Mouse (Mus musculus) liver, embryonic 11.5 days (tissue): ENCODE results near the gene Zfhx3. TPM values are rescaled to one million over a fixed set of nuclear protein-coding genes. Genes with fewer than 3 reads are reported as not detected.

Experiments
- ATAC-seq: fragments of 200-750 bp; cut with Nextera tagmentation; replicated peaks from 2 replicates; pipeline ENCODE4 v1.8.0; 2017; ENCODE audit warnings: moderate number of reproducible peaks, mild to moderate bottlenecking, moderate TSS enrichment, moderate library complexity; ENCODE audit not compliant: low FRiP score
- DNase-seq: peaks from one replicate; pipeline ENCODE4 v3.0.0-alpha.2; 2017; ENCODE audit warnings: low spot score
- H3K27ac ChIP-seq: fragments of 300-500 bp; sonication (generic); 2 replicates; pipeline ENCODE4 v1.5.1; 2014; ENCODE audit warnings: mild to moderate bottlenecking, low read depth, low read length, control low read depth
- H3K27me3 ChIP-seq: fragments of 300-500 bp; sonication (generic); replicated peaks from 2 replicates; pipeline ENCODE4 v1.6.1; 2014; ENCODE audit warnings: low read length, mixed read lengths; ENCODE audit not compliant: control insufficient read depth, insufficient read depth
- H3K36me3 ChIP-seq: fragments of 300-500 bp; sonication (generic); 2 replicates; pipeline ENCODE4 v1.6.1; 2014; ENCODE audit warnings: mild to moderate bottlenecking, low read length, moderate library complexity, mixed read lengths; ENCODE audit not compliant: control insufficient read depth, insufficient read depth
- H3K4me1 ChIP-seq: fragments of 300-500 bp; sonication (generic); replicated peaks from 2 replicates; pipeline ENCODE4 v1.6.1; 2014; ENCODE audit warnings: low read length, mixed read lengths; ENCODE audit not compliant: control insufficient read depth, insufficient read depth
- H3K4me2 ChIP-seq: fragments of 300-500 bp; sonication (generic); 2 replicates; pipeline ENCODE4 v1.6.1; 2014; ENCODE audit warnings: mild to moderate bottlenecking, control low read depth, moderate library complexity
- H3K4me3 ChIP-seq: fragments of 300-500 bp; sonication (generic); 2 replicates; pipeline ENCODE4 v1.5.1; 2014; ENCODE audit warnings: low read depth, low read length, control low read depth
- H3K9ac ChIP-seq: fragments of 300-500 bp; sonication (generic); 2 replicates; pipeline ENCODE4 v1.6.1; 2014; ENCODE audit warnings: low read depth, low read length, control low read depth
- H3K9me3 ChIP-seq: fragments of 300-500 bp; sonication (generic); 2 replicates; pipeline ENCODE4 v1.6.1; 2016; ENCODE audit warnings: low read length, inconsistent platforms, mixed read lengths; ENCODE audit not compliant: control insufficient read depth
- WGBS: fragments of 180-500 bp; shearing (Covaris S2); extraction: QIAGEN DNeasy Blood & Tissue Kit; methylation state at CpG from one replicate; pipeline ENCODE4 v1.1.7; 2014; 5-methylcytosine and 5-hydroxymethylcytosine counted together
- polyA plus RNA-seq: library from polyadenylated mRNA; unstranded; fragments of >200 nt; fragmentation: Nextera tagmentation; extraction: Ambion mirVana; gene quantifications from 2 replicates; pipeline ENCODE4 v1.2.1, GENCODE M21; 2014

The Zfhx3 gene
- polyA plus RNA-seq, 1 experiment from 2014 or later = 6.1 TPM

DNA sequence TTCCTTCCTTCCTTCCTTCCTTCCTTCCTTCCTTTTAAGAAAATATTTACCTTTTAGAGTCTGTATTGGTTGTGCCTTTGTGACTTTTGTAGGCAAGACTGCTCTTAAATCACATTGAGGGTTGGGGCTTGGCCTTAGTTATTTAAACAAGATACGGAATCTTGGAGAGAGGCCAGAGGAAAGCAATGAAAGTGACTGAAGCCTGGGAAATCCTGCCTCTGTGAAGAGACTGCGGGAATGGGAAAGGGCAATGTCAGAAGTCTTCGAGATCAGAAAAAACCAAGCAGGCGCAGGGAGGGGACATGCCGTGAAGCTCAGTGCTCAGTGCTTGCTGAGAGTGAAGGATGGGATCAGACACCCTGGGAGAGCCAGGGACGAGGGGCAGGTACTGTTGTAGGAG, 973.4 kb downstream of the Zfhx3 start:
- Histone ChIP-seq H3K4me2 (no peak overlapping the region), H3K9ac (no peak overlapping the region), H3K9me3 (no peaks in the 10 kb centered on the region), H3K27ac (0 out of 2 replicates have a peak overlapping the region, but pooled peaks have one; percentile 34), H3K4me3 (no peak overlapping the region), H3K27me3 (no peaks in the 10 kb centered on the region), H3K4me1 (peaks cover 4% of the 10 kb centered on the region), H3K36me3 (no peaks in the 10 kb centered on the region; the same call in 1 of the 2 replicates)
- DNase-seq = no peak
- 57% methylated on average over 6 of the region's 6 CpGs for WGBS
- no peak for ATAC-seq

DNA sequence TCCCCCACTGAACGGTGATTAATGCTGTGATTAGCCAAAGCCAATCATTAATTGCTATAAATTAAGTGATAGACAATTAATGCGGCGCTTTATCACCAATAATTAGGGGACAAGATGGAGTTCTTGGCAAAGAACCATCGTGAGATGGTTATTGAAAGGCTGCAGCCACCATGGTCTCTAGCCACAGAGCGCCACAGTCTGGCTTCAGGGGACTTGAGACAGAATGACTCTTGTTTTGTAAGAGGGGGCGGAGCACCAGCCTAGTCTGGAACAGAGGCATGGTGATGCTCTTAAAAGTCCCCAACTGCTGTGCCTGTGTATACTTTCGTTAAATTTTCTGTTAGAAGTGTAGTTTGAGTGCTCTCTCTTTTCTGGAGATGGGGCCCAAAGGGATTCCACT, 977.7 kb downstream of the Zfhx3 start:
- H3K36me3 ChIP-seq = no peaks in the 10 kb centered on the region
- DNase-seq (no peak), ATAC-seq (no peak)
- 92% methylated on average over 7 of the region's 7 CpGs for WGBS
- no peaks in the 10 kb centered on the region for H3K27me3 ChIP-seq
- no peak overlapping the region for H3K4me3 ChIP-seq
- no peak overlapping the region for H3K4me2 ChIP-seq
- H3K9me3 ChIP-seq = no peaks in the 10 kb centered on the region
- H3K27ac ChIP-seq = no peak overlapping the region
- no peak overlapping the region for H3K9ac ChIP-seq
- peaks cover 3% of the 10 kb centered on the region; the same call in 1 of the 2 replicates for H3K4me1 ChIP-seq

DNA sequence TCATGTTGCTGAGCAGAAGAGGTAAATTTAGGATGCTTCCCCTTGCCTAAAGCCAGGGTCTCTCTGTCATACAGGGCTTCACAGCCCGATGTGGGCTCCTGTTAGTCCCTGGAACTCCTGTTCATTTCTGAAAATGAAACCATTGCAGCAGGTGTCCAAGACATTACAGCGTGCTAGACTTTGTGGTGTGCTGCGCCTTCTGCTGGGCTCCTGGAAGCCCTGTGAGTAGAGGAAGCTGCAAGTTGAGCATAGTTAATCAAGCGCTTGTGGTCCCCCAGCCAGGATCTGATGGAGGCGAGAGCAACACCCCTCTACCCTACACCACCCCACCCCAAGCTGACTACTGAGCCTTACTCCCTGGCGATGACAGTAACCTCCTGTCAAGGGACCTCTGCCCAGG, 980.7 kb downstream of the Zfhx3 start:
- Histone ChIP-seq H3K27ac (no peak overlapping the region), H3K9ac (no peak overlapping the region), H3K27me3 (no peaks in the 10 kb centered on the region), H3K4me3 (no peak overlapping the region), H3K4me2 (no peak overlapping the region), H3K36me3 (no peaks in the 10 kb centered on the region), H3K9me3 (no peaks in the 10 kb centered on the region), H3K4me1 (no peaks in the 10 kb centered on the region)
- WGBS = 86% methylated on average over 6 of the region's 6 CpGs
- ATAC-seq (no peak), DNase-seq (no peak)

DNA sequence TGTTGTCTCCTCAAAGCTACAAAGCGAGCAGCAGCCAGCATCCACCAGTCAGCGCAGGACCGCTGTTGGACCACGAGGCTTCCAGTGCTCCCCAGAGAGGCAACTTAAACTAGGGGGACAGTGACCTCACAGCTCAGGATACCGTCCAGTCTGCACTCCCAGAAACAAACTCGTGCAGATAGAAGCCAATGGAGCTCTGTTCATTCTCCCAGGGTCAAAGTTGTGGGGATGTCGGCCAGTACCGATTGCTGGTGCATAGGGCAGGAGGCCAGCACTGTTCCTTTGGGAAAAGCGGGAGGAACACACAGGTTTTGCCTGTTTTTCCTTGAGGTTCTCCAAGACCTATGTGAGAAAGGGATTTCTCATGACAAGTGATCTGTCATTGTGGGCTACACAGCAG, 982.1 kb downstream of the Zfhx3 start:
- Histone ChIP-seq H3K4me2 (no peak overlapping the region), H3K27me3 (no peaks in the 10 kb centered on the region), H3K9ac (no peak overlapping the region), H3K4me1 (no peaks in the 10 kb centered on the region), H3K9me3 (no peaks in the 10 kb centered on the region), H3K4me3 (no peak overlapping the region), H3K27ac (no peak overlapping the region), H3K36me3 (no peaks in the 10 kb centered on the region)
- 87% methylated on average over 9 of the region's 9 CpGs for WGBS
- ATAC-seq (no peak), DNase-seq (no peak)

DNA sequence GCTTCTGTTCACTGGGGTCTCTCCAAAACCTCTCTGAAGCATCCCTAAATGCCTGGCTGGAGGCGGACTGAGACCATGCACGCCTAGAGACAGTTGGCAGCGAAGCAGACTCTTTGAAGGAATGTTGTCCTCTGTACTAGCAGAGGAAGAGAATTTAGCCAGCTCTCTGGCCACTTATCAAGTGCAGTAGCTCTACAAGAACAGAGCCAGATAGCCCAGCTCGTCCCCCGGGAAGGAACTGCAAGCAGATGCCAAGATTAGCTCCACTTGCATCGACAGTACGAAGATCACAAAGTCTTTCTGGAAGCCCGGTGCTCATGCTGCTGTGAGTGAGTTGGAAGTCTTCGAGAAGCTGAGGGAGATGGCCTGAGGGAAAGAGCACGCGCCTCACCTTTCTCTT, 983.7 kb downstream of the Zfhx3 start:
- ATAC-seq (no peak), DNase-seq (no peak)
- H3K4me3 ChIP-seq = no peak overlapping the region
- H3K4me2 ChIP-seq = no peak overlapping the region
- H3K27me3 ChIP-seq = no peaks in the 10 kb centered on the region
- H3K9ac ChIP-seq = no peak overlapping the region
- no peaks in the 10 kb centered on the region for H3K4me1 ChIP-seq
- no peaks in the 10 kb centered on the region for H3K36me3 ChIP-seq
- WGBS = 75% methylated on average over 11 of the region's 11 CpGs
- no peak overlapping the region for H3K27ac ChIP-seq
- H3K9me3 ChIP-seq = no peaks in the 10 kb centered on the region

DNA sequence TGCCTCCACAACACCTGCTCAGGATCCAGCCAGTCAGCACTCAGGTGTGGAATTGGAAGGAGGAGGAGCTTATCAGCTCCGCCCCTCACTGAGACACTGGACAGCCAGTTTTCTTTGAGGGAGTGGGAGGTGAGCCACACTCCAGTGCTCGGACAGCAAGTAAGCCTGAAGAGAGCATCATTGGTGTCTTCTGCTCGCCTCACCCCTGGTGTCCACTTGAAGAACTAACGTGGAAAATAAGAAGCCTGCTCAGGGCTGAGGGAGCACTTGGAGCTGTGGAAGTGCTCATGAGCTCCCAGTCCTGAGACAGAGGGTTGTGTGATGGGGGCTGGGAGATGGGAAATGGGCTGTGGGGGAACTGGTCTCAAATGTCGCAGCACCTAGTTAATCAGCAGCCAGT, 988.2 kb downstream of the Zfhx3 start:
- Histone ChIP-seq H3K9ac (no peak overlapping the region), H3K4me2 (no peak overlapping the region), H3K36me3 (no peaks in the 10 kb centered on the region; the same call in 1 of the 2 replicates), H3K4me3 (no peak overlapping the region), H3K9me3 (no peaks in the 10 kb centered on the region), H3K27ac (no peak overlapping the region), H3K4me1 (no peaks in the 10 kb centered on the region), H3K27me3 (no peaks in the 10 kb centered on the region)
- DNase-seq = no peak
- ATAC-seq = no peak
- 60% methylated on average over 5 of the region's 5 CpGs for WGBS

DNA sequence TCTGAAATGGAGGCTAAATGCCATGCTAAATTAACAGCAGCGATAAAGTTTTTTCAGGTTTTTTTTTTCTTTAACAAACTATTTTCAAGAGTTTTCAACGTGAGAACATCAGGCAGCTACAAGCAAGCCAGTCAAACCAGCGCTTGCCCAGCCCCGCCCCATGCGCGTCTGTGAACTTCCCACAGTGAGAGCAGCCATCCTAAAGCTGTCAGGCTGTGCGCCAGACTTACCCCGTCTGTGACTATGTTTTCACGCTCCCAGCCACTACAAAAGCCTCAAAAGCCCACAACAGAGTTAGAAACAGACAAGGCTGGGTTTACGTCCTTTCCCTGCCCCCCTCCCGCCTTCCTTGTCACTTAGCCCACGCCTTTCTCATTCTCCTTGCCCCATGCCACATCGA, 989.4 kb downstream of the Zfhx3 start:
- H3K9me3 ChIP-seq = no peaks in the 10 kb centered on the region
- no peak overlapping the region for H3K4me2 ChIP-seq
- DNase-seq = no peak
- peaks cover 4% of the 10 kb centered on the region for H3K4me1 ChIP-seq
- H3K9ac ChIP-seq = no peak overlapping the region
- no peak for ATAC-seq
- no peak overlapping the region for H3K4me3 ChIP-seq
- no peak overlapping the region for H3K27ac ChIP-seq
- 80% methylated on average over 13 of the region's 13 CpGs for WGBS
- no peaks in the 10 kb centered on the region; the same call in 1 of the 2 replicates for H3K36me3 ChIP-seq
- H3K27me3 ChIP-seq = no peaks in the 10 kb centered on the region

DNA sequence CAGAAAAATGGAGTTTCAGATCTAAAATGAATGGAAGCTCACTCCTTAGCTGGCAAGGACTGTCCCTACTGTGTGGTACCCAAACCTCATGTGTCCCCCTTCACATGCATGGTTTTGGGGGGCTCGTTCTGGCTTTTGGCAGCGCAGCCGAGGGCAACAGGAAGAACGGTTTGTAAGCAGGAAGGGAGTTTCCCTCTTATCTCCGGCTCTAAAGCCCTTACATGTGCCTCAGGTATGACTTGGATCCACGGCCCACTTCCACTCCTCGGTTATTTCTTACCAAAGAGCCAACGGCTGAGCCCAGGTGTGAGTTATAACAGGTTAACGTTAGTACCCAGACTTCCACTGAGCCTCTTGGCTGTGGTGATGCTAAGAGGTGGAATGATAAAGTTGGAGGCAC, 990.3 kb downstream of the Zfhx3 start:
- Histone ChIP-seq H3K9me3 (no peaks in the 10 kb centered on the region), H3K4me1 (peaks cover 4% of the 10 kb centered on the region), H3K27ac (no peak overlapping the region), H3K36me3 (no peaks in the 10 kb centered on the region; the same call in 1 of the 2 replicates), H3K27me3 (no peaks in the 10 kb centered on the region), H3K9ac (no peak overlapping the region), H3K4me2 (no peak overlapping the region), H3K4me3 (no peak overlapping the region)
- 67% methylated on average over 9 of the region's 9 CpGs for WGBS
- no peak for ATAC-seq
- DNase-seq = no peak

DNA sequence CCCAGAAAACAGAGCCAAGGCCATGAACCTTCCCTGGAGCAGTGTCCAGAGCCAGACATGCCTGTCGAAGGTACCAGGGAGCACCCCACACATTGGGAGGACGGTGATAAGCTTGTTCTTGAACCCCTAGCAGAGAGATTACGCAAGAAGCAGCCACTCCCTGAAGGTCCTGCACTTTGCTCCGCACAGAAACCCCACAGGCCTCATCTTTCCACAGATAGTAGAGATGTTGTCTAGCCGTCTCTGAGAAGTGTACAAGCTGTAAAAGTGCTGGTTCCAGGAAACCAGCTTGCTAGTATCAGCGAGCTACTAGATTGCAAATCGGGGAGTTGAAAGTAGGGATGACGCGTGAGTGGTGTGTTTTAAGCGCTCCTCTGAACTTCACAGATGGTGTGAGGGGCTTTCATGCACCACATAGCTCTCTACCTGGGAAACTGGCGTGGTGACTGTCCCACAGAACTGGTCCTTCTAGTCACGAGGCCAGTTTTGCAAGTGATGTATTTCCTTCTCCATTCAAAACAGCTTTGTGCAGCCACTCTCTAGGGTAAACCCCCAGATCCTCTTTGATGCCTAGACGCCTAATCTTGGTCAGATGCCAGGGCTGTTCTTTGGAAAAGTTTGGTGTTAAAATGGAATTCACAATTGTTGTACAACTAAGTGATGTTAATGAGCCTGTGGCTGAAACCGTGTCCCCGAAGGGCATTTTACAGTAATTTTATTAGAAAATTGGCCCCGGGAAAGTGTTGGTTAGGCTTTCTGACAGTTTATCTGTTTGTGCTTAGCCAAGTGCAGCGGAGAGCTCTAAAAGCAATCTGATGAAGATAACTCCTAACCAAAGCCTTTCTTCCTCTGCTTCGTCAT, 993.6 kb downstream of the Zfhx3 start:
- Histone ChIP-seq H3K27me3 (no peaks in the 10 kb centered on the region), H3K36me3 (no peaks in the 10 kb centered on the region; the same call in 1 of the 2 replicates), H3K9me3 (no peaks in the 10 kb centered on the region), H3K4me2 (no peak overlapping the region), H3K4me3 (no peak overlapping the region), H3K27ac (no peak overlapping the region), H3K9ac (no peak overlapping the region), H3K4me1 (peaks cover 4% of the 10 kb centered on the region)
- DNase-seq = no peak
- no peak for ATAC-seq
- 64% methylated on average over 18 of the region's 18 CpGs for WGBS
